Mouse (Mus musculus): ENCODE data around the gene Ociad2.

The Ociad2 gene

DNA sequence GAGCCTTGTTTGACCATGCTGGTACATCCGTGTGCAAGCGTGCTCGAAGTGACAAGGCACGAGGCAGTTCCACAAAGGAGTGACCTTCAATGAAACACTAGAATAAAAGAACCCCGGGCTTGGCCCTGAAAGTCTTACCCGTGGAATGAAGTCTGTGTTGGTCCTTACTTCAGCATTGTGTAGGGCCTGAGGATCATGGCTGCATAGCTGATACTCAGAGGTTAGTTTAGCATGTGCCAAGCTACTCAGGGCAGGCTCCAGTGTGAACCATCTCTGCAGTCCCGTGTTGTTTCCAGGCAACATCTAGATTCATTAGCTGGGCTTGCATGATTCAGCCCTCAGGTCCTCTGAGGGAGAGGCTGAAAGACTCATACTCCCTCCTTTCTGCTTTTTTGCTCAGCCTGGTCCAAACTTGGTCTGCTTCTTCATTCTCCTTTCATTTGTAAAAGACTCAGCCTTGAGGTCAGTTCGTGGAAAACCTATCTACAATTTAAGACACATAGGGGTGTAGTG lies at the start of gene Ociad2:
TSS of gene Ociad2 (minus strand) at position 306 of the 513 bp plus-strand sequence.
- no peak for DNase-seq (ENCODE audit: extremely low read depth, low read depth)

GRCm38 (mm10) chr5:73383647-73383970 lies 42.8 kb upstream of the Ociad2 start:
- DNase-seq (ENCODE audit: extremely low read depth, low read depth): no peak

GRCm38 (mm10) chr5:73382737-73383646 lies 42.2 kb upstream of the Ociad2 start:
- peak; percentile 61 for DNase-seq (ENCODE audit: extremely low read depth, low read depth)

DNA sequence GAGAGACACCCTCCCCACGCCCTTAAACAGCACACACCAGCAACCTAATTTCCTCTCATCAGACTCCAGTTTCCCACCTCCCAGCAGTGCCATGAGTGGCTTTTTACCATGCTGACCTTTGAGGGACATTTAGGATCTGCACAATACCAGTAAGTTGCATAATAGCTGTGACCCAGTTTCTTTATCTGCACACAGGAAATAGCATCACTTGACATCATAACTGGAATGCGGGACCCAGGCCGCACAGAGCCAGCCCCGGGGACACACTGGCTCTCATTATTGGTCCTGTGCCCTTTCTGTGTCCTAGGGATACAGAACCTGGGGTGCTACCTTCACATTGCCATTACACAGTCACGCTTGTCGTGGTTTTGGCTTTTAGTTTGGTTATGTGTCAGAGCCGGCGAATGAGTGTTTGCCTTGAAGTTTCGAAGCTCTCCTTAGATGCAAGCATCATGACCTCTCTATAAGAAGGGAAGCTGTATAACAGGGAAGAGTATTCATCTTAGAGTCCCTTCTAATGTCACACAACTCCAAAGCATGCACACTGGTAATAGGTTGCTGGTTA lies 41.2 kb upstream of the Ociad2 start:
- no peak for DNase-seq (ENCODE audit: extremely low read depth, low read depth)

DNA sequence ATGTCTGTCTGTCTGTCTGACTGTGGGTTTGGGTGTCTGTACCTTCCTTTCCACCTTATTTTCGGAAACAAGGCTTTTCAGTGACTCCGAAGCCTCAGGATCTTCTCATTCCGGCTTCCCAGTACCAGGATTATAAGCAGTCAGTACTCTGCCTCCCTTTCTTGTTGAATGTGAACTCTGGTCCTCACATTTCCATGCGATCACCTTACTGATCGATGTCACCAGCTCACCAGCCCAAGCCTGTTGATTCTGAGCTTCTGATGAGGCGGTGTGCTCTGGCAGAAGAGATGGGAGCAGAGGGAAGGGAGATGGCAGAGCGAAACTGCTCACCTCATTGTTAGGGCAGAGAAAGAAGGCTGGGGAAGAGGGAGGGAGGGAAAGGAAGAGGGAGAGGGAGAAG lies 40.7 kb upstream of the Ociad2 start:
- no peak for DNase-seq (ENCODE audit: extremely low read depth, low read depth)

GRCm38 (mm10) chr5:73380829-73381228 lies 40.0 kb upstream of the Ociad2 start:
- DNase-seq (ENCODE audit: extremely low read depth, low read depth): no peak

DNA sequence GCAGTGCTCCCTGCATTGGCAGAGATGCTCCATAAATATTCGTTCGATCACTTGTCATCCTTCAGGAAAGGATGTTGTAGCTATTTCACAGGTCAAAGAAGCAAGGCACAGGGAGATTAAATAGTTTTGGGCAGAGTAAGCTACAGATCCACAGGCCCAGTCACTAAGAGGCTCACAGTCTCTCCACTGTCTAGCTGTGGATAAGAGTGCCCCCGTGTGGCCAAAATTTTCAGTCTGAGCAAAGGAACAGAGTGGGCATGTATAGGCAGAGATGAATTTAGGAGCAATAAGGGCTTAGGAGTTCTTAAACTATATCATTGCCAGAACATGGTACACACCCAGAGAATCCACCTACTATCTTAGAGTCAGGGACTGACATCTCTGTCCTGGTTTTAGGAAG lies 39.1 kb upstream of the Ociad2 start:
- DNase-seq (ENCODE audit: extremely low read depth, low read depth): peak; percentile 41

DNA sequence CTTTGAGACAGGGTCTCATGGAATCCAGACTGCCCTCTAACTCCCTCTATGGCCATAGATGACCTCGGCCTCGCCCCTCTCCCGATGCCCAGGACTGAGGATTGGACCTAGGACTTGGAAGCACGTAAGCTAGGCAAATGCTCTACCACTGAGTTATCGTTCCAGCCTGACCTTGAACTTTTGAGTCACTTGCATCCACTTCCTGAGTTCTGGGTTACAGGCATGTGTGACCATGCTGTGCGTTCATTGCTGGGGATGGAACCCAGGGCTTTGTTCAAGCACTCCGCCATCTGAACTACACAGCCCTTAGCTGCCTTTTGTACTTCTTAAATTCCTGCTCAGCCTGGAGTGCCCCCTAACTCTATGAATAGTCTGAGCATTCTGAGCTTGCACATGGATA lies 35.7 kb upstream of the Ociad2 start:
- no peak for DNase-seq (ENCODE audit: extremely low read depth, low read depth)

- no peak for DNase-seq (ENCODE audit: extremely low read depth, low read depth)
Measured at GRCm38 (mm10) chr5:73376041-73376440, 35.2 kb upstream of the Ociad2 start.

DNA sequence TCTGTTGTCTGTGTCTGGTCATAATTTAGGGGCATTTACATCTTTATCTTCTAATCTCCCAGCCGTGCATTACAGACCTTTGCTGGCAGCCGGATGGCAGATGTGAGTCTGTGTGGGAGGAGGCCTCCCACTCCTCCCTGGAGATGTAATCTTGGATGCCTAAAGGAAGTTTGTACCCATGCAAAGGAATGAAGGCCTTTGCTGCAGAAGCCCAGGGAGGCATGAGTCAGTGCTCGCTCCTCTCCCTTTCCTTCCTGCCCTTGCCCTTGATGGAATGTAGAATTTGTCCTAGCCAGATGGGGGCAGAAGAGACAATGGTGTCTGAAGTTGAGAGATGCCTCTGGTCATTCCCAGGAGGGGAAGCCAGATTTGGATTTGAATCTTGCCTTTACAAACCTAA lies 32.4 kb upstream of the Ociad2 start:
- DNase-seq (ENCODE audit: extremely low read depth, low read depth): no peak

DNA sequence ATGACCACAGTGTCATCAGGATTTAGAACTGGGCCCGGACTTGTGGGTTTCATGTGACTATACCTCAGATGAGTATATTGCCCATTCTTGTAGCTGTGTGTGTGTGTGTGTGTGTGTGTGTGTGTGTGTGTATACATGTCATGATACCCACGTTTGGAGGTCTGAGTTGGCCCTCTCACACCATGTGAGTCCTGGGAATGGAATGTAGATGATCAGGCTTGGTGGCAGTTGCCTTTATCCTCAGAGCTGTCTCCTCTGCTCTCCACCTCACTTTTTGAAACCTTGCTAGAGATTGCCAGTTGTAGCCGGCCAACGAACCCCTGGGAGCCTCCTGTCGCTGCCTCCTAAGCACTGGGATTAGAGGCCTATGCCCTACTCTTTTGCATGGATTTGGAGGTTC lies 31.8 kb upstream of the Ociad2 start:
- no peak for DNase-seq (ENCODE audit: extremely low read depth, low read depth)

DNA sequence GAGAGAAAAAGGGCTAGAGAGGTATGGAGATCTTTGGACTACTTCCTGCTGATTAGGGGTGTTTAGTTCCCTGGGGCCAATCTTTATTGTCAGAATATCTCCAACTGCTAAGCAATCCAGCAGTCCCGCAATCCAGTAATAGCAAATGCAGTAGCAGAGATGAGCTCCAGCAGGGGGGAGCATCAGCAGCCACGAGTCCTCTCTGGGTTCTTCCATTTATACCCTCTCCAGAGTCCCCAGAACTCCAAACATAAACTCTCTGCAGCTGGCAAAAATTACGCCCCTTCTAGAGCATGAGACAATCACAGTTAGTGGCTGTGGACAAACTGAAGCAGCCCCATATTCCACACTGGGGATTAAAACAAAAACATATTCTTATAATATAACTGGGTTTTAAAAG lies 28.9 kb upstream of the Ociad2 start:
- DNase-seq (ENCODE audit: extremely low read depth, low read depth): no peak

- no peak for DNase-seq (ENCODE audit: extremely low read depth, low read depth)
Measured at GRCm38 (mm10) chr5:73368845-73369447, 28.1 kb upstream of the Ociad2 start.

- DNase-seq (ENCODE audit: extremely low read depth, low read depth): no peak
Measured at GRCm38 (mm10) chr5:73367906-73368305, 27.1 kb upstream of the Ociad2 start.

DNA sequence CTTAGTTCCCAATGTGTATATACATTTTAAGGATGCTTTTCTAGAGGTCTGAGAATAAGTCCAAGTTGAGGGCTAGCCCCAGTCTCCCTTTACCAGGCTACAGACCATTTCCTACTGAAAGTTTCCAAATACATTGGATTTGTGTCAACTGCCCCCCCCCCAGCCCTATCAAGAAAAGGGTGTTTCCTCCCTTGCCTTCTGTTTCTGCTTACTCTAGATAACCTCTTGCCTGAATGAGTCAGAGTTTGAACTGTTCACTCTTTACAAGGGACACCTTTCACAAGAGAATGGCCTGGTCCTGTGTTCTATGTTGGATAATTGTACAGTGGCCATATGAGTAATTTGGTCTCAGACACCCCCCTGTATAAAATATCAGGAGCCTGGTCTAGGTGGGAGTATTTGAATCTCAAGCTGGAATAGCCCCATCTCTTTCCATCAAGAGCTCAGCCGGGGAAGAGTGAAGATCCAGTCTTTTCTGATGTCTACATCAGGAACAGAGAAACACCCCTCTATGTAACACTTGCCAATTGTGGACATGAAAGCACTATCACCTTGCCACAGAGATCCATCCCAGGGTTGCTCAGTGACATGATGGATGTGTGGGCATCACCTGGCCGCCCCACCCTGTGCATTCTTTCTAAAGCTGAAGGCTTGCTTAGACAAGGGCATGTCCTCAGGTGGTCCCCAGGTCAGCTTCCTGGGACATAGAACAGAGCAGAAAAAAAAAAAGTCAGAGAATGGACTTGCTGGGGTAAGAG lies 23.5 kb upstream of the Ociad2 start:
- DNase-seq (ENCODE audit: extremely low read depth, low read depth): peak; percentile 70

GRCm38 (mm10) chr5:73362791-73363190 lies 22.0 kb upstream of the Ociad2 start:
- DNase-seq (ENCODE audit: extremely low read depth, low read depth): no peak

DNA sequence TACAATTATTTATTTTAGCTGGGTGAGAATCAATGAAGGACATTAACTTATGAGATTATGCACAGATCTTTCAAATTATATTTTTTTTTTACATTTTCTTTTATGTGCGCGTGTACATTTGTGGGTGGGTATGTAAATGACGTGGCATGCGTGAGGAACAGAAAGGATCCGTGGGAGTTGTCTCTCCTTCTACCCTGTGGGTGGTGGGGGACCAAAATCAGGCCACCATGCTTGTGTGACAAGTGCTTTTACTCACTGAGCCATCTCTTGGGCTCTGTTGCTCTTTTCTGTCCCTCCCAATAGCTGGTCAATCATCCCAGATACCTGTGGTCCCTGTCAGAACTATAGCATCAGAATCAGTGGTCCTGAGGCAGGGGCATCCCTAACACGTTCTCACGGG lies 21.5 kb upstream of the Ociad2 start:
- no peak for DNase-seq (ENCODE audit: extremely low read depth, low read depth)

DNA sequence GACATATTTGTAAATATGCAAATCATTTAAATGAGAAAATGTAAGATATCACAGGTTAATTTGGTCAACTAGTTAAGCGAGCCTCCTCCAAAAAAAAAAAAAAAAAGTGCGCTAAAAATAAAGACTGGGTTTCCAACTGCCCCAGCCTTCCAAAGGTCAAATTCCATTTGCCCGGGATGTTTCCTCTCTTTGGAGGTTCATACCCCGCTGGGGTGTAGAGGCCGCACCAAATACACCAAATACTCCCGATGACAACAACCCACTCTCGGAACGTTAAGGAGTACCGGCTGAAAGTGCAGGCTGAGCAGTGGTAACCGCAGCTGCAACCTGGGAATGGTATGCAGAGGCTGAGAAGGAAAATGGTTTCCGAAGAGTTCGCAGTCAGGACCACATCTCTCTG lies 19.4 kb upstream of the Ociad2 start:
- DNase-seq (ENCODE audit: extremely low read depth, low read depth): no peak

- DNase-seq (ENCODE audit: extremely low read depth, low read depth): no peak
Measured at GRCm38 (mm10) chr5:73359752-73360141, 18.9 kb upstream of the Ociad2 start.

- DNase-seq (ENCODE audit: extremely low read depth, low read depth): no peak
Measured at GRCm38 (mm10) chr5:73359134-73359751, 18.4 kb upstream of the Ociad2 start.

GRCm38 (mm10) chr5:73355393-73355792 lies 14.6 kb upstream of the Ociad2 start:
- DNase-seq (ENCODE audit: extremely low read depth, low read depth): peak; percentile 60
